Mouse (Mus musculus) ES-E14 (cell line): ENCODE data around the gene Adgrb3. TPM values are rescaled to one million over a fixed set of nuclear protein-coding genes. Genes with fewer than 3 reads are reported as not detected.

Experiments used
- DNase-seq: peaks from one replicate; pipeline ENCODE4 v3.0.0-alpha.2; 2013; ENCODE audit warnings: low read depth, low spot score
- H3K27ac ChIP-seq: 2 replicates; pipeline ENCODE4 v1.5.1; 2012; ENCODE audit warnings: low read depth, mild to moderate bottlenecking, low read length, moderate library complexity, mixed read lengths; ENCODE audit not compliant: poor library complexity, insufficient read depth, severe bottlenecking
- H3K36me3 ChIP-seq: 2 replicates; pipeline ENCODE4 v1.6.1; 2012; ENCODE audit warnings: mild to moderate bottlenecking, low read length, moderate library complexity, mixed read lengths; ENCODE audit not compliant: control insufficient read depth, poor library complexity, insufficient read depth, severe bottlenecking
- H3K4me1 ChIP-seq, 2 experiments: fragments of 150-350 bp in 1 of 2; sonication (generic) in 1 of 2; 2 replicates each; pipeline ENCODE4 v1.6.1; 2012; ENCODE audit warnings: low read length in 2 of 2, mild to moderate bottlenecking in 1 of 2, mixed read lengths in 1 of 2; ENCODE audit not compliant: control insufficient read depth in 2 of 2, insufficient read depth in 2 of 2, poor library complexity in 1 of 2
- H3K4me3 ChIP-seq, 2 experiments: fragments of 150-350 bp in 1 of 2; sonication (generic) in 1 of 2; 2 replicates each; pipeline ENCODE4 v1.5.1; 2012; ENCODE audit warnings: low read length in 2 of 2, low read depth in 1 of 2, mild to moderate bottlenecking in 1 of 2, mixed read lengths in 1 of 2; ENCODE audit not compliant: insufficient read depth in 1 of 2, poor library complexity in 1 of 2, severe bottlenecking in 1 of 2
- H3K9ac ChIP-seq: 2 replicates; pipeline ENCODE4 v1.6.1; 2012; ENCODE audit warnings: low read depth, mild to moderate bottlenecking, low read length, mixed read lengths; ENCODE audit not compliant: poor library complexity, insufficient read depth, severe bottlenecking
- H3K9me3 ChIP-seq: fragments of 150-350 bp; sonication (generic); 2 replicates; pipeline ENCODE4 v1.6.1; 2012; ENCODE audit warnings: low read depth, mild to moderate bottlenecking, low read length; ENCODE audit not compliant: control insufficient read depth, insufficient read depth
- CHD2 ChIP-seq: IDR thresholded peaks from 2 replicates; pipeline ENCODE4 v1.6.1; 2014; ENCODE audit warnings: mild to moderate bottlenecking, low read depth, low read length, inconsistent platforms
- HCFC1 ChIP-seq: IDR thresholded peaks from 2 replicates; pipeline ENCODE4 v1.6.1; 2012; ENCODE audit warnings: low read length, inconsistent platforms, borderline replicate concordance; ENCODE audit not compliant: insufficient read depth
- MAFK ChIP-seq: IDR thresholded peaks from 2 replicates; pipeline ENCODE4 v1.6.1; 2014; ENCODE audit warnings: mild to moderate bottlenecking, low read depth, low read length, inconsistent platforms; ENCODE audit not compliant: insufficient read depth
- ZC3H11A ChIP-seq: IDR thresholded peaks from 2 replicates; pipeline ENCODE4 v1.6.1; 2012; ENCODE audit warnings: low read depth, mild to moderate bottlenecking, inconsistent platforms, low read length, borderline replicate concordance
- ZNF384 ChIP-seq: IDR thresholded peaks from 2 replicates; pipeline ENCODE4 v1.6.1; 2012; ENCODE audit warnings: low read depth, low read length, inconsistent platforms
- in situ Hi-C, 2 experiments: fragments of 600-800 bp; cut with MboI; formaldehyde crosslinking; loops; one replicate each; pipeline ENCODE4 v1.15.1; 2025; ENCODE audit warnings: low sequenced_read_pairs in 2 of 2, inconsistent platforms in 1 of 2; ENCODE audit not compliant: unreplicated experiment in 2 of 2
- total RNA-seq: library from RNA; depleted of rRNA; stranded (reverse); fragments of 300-350 nt; gene quantifications from 2 replicates; pipeline ENCODE4 v1.2.3, GENCODE M21; 2012

Adgrb3 gene
- total RNA-seq, 1 experiment = 0.27 TPM

- H3K9ac ChIP-seq = no peak overlapping the region
- H3K4me3 ChIP-seq = no peak overlapping the region
- no peaks in the 10 kb centered on the region for H3K9me3 ChIP-seq
- no peaks in the 10 kb centered on the region for H3K36me3 ChIP-seq
- TF ChIP-seq CHD2 (no peak), MAFK (no peak), ZC3H11A (no peak), HCFC1 (no peak), ZNF384 (no peak)
- DNase-seq = no peak
- in situ Hi-C loops = no loop called here
- no peak overlapping the region for H3K27ac ChIP-seq
- no peaks in the 10 kb centered on the region for H3K4me1 ChIP-seq
Measured at GRCm38 (mm10) chr1:25832260-25832659, 2.8 kb upstream of the Adgrb3 start.

GRCm38 (mm10) chr1:25831521-25831900 lies 2.0 kb upstream of the Adgrb3 start:
- no peak overlapping the region for H3K27ac ChIP-seq
- no peak for DNase-seq
- no peaks in the 10 kb centered on the region for H3K4me1 ChIP-seq
- no peaks in the 10 kb centered on the region for H3K36me3 ChIP-seq
- H3K4me3 ChIP-seq = no peak overlapping the region
- no peak for TF ChIP-seq ZC3H11A
- TF ChIP-seq ZNF384 = no peak
- TF ChIP-seq MAFK = no peak
- no peak for TF ChIP-seq CHD2
- TF ChIP-seq HCFC1 = no peak
- no peak overlapping the region for H3K9ac ChIP-seq
- no peaks in the 10 kb centered on the region for H3K9me3 ChIP-seq
- in situ Hi-C loops = no loop called here

- DNase-seq = no peak
- no peaks in the 10 kb centered on the region for H3K36me3 ChIP-seq
- no peak overlapping the region for H3K9ac ChIP-seq
- peak overlapping the region; percentile 69 to 80 for H3K4me3 ChIP-seq
- no peak overlapping the region for H3K27ac ChIP-seq
- H3K9me3 ChIP-seq = no peaks in the 10 kb centered on the region
- H3K4me1 ChIP-seq = no peaks in the 10 kb centered on the region
- in situ Hi-C loops = no loop called here
- TF ChIP-seq ZC3H11A (no peak), HCFC1 (no peak), ZNF384 (no peak), CHD2 (no peak), MAFK (no peak)
Measured at GRCm38 (mm10) chr1:25830757-25831520, 1.4 kb upstream of the Adgrb3 start.

- H3K4me1 ChIP-seq = no peaks in the 10 kb centered on the region
- H3K4me3 ChIP-seq = peak overlapping the region; percentile 69 to 80
- DNase-seq = peak; percentile 58
- H3K9ac ChIP-seq = peak overlapping the region; percentile 65
- in situ Hi-C loops = no loop called here
- no peak overlapping the region for H3K27ac ChIP-seq
- H3K9me3 ChIP-seq = no peaks in the 10 kb centered on the region
- no peaks in the 10 kb centered on the region for H3K36me3 ChIP-seq
- no peak for TF ChIP-seq ZC3H11A
Measured at GRCm38 (mm10) chr1:25829921-25830751, 629 bp upstream of the Adgrb3 start.
